Mouse (Mus musculus): ENCODE measurements around the gene Hist3h2ba.

DNA sequence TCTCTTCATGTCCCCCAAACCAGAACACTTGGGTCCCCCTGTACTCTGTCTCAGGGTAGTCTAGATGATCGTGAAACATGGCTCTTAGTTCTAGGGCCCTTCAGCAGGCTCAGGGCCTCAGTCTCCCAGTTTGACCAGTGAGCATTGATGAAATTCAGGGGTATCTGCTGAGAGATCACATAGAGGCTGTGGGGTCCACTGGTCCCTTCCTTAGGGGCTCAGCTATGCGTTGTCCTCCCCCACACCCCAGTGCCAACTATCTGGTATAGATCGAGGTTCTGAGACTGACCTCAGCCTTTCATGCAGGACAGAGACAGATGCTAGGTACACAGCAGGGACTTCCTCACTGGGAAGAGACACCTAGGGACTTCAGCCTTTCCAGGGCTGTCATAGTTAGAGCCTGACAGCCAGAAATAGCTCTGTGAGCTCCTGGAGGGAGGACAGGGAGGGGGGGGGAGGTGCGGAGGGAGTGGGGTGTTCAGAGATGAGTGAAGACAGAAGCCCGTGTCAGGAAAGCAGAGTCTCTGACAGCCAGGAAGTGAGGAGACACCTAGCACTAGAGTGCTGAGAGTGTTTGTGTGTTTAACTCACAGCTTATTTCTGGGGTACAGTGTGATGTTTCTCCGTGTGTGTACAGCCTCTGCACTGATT lies 35.1 kb downstream of the Hist3h2ba start:
- no peak for TF ChIP-seq POLR2A (IDR thresholded peaks at IDR 0.05; ENCODE audit: extremely low read depth, insufficient read depth, low read length)
- no peak for TF ChIP-seq CTCF (IDR thresholded peaks at IDR 0.05; ENCODE audit: low read depth, low read length)
